Mouse (Mus musculus): Measurements from ENCODE around the gene Hapln3. TPM values are rescaled to one million over a fixed set of nuclear protein-coding genes. Genes with fewer than 3 reads are reported as not detected.

Gene Hapln3
- total RNA-seq (2018; cell fraction: chromatin; rRNA removed), result 1 to 10 TPM in 11 of 26 experiments, under 1 TPM in 1, not detected in 14; 0.80 to 6.7 (median 3.2) TPM
- under 1 TPM in 6 of 26 experiments, not detected in 20; 0.03 to 0.19 (median 0.14) TPM for total RNA-seq (2018; cell fraction: cytosol; rRNA removed)
- 1 to 10 TPM in 9 of 26 experiments, under 1 TPM in 2, not detected in 15; 0.30 to 2.7 (median 1.4) TPM for total RNA-seq (2018; cell fraction: nucleus; rRNA removed)
- not detected in 3 replicates for polyA plus RNA-seq (2018)

DNA sequence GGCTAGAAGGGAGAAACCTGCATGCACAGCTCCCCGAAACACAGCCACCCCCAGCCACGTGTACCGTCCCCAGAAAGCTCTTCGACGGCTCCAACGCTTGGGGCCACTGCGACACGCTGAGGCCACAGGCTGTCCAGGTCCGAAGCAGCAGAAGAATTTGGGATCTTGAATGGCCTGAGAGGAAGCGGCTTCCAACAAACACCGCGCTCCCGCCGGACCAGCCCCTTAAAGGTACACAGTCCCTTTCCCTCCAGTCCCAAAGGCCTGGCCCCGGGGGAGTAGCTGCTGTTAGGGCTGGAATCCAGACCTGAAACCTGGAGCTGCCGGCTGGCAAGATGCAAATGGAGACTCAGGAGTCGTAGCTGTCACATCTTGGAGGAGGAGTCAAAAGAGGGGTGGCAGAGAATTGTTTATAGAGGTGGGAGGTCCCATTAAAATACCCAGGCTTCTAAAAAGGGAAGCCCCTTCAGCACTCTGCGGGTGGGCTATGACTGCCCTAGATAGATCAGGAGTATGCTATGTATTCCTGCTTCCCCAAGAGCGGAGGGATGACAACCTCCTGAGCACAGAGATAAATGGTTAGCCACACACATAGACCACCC is at the start of gene Hapln3:
Gene Hapln3 (minus strand): TSS at position 176 of the 602 bp plus-strand sequence.
- Histone ChIP-seq H3K27ac (no peak within 1 kb of the TSS), H3K79me2 (ENCODE audit: inconsistent target) (no peaks in the 10 kb centered on the region), H3K36me3 (ENCODE audit: inconsistent target) (no peaks in the 10 kb centered on the region), H3K4me3 (ENCODE audit: inconsistent target) (no peak within 1 kb of the TSS)
- WGBS (ENCODE audit: missing documents), result 21% methylated on average over 19 of the region's 19 CpGs

GRCm38 (mm10) chr7:79173800-79174199 is 43.0 kb upstream of the Hapln3 start:
- WGBS (ENCODE audit: missing documents), result 90% methylated on average over 2 of the region's 3 CpGs
- Histone ChIP-seq H3K36me3 (ENCODE audit: inconsistent target) (no peaks in the 10 kb centered on the region), H3K79me2 (ENCODE audit: inconsistent target) (no peaks in the 10 kb centered on the region), H3K4me3 (ENCODE audit: inconsistent target) (no peak overlapping the region), H3K27ac (no peak overlapping the region)

- H3K79me2 ChIP-seq (ENCODE audit: inconsistent target), result no peaks in the 10 kb centered on the region
- H3K4me3 ChIP-seq (ENCODE audit: inconsistent target), result no peak overlapping the region
- H3K27ac ChIP-seq, result no peak overlapping the region
- 100% methylated on average over 1 of the region's 1 CpGs for WGBS (ENCODE audit: missing documents)
- no peaks in the 10 kb centered on the region for H3K36me3 ChIP-seq (ENCODE audit: inconsistent target)
These were observed 41.0 kb upstream of the Hapln3 start for GRCm38 (mm10) chr7:79171782-79172181.

- H3K4me3 ChIP-seq (ENCODE audit: inconsistent target), result no peak overlapping the region
- H3K79me2 ChIP-seq (ENCODE audit: inconsistent target), result no peaks in the 10 kb centered on the region
- 36% methylated on average over 14 of the region's 14 CpGs for WGBS (ENCODE audit: missing documents)
- no peaks in the 10 kb centered on the region for H3K36me3 ChIP-seq (ENCODE audit: inconsistent target)
- no peak overlapping the region for H3K27ac ChIP-seq
These were observed 36.3 kb upstream of the Hapln3 start for GRCm38 (mm10) chr7:79167006-79167562.

- no peaks in the 10 kb centered on the region for H3K79me2 ChIP-seq (ENCODE audit: inconsistent target)
- 86% methylated on average over 1 of the region's 1 CpGs for WGBS (ENCODE audit: missing documents)
- no peak overlapping the region for H3K4me3 ChIP-seq (ENCODE audit: inconsistent target)
- no peaks in the 10 kb centered on the region for H3K36me3 ChIP-seq (ENCODE audit: inconsistent target)
- H3K27ac ChIP-seq, result no peak overlapping the region
These were observed 28.6 kb upstream of the Hapln3 start for GRCm38 (mm10) chr7:79159406-79159805.

GRCm38 (mm10) chr7:79149522-79149921 is 18.7 kb upstream of the Hapln3 start:
- Histone ChIP-seq H3K36me3 (ENCODE audit: inconsistent target) (no peaks in the 10 kb centered on the region), H3K79me2 (ENCODE audit: inconsistent target) (no peaks in the 10 kb centered on the region), H3K4me3 (ENCODE audit: inconsistent target) (no peak overlapping the region), H3K27ac (no peak overlapping the region)
- WGBS (ENCODE audit: missing documents), result 59% methylated on average over 6 of the region's 6 CpGs

- H3K27ac ChIP-seq, result no peak within 1 kb of the TSS
These were observed 18.0 kb upstream of the Hapln3 start, which contains the start of gene Mfge8 for GRCm38 (mm10) chr7:79148711-79149266. TSS of gene Mfge8 (minus strand) at chr7:79149060.

DNA sequence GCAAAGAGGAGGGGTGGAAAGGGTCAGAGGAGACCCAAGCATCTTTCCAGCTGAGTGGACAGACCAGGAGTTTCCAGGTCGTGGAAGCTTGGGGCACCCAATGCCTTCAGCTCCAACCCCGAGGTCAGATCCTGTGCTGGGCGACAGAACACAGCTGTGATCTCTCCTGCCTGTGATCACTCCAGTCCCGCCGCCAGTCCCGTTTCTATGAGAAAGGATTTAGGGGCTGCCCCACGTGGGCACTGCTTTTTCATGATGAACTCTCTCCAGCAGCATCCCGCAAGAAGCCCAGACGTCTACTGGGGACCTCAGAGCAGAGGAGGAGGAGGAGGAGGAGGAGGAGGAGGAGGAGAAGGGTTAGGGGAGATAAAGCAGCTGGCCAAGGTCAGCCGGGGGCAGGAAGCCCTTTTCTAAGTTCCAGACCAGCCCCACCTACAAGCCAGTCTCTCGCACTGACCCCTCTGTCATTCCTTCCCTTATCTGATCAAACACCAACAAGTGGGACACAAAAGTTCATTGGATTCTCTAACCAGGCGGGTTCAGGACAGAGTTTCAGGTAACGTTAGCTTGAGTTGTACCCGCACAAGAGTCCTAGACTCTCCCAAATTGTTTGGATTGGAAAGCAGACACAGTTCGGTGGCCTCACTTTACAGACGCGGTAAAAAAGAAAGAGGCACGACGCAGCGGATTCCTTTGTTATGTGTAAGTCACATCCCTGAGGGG is 17.3 kb upstream of the Hapln3 start:
- Histone ChIP-seq H3K27ac (no peak overlapping the region), H3K79me2 (ENCODE audit: inconsistent target) (no peaks in the 10 kb centered on the region), H3K36me3 (ENCODE audit: inconsistent target) (no peaks in the 10 kb centered on the region), H3K4me3 (ENCODE audit: inconsistent target) (peak overlapping the region; percentile 42)
- WGBS (ENCODE audit: missing documents), result 9% methylated on average over 19 of the region's 20 CpGs

More at GRCm38 (mm10) chr7:79148711-79149266, 18.0 kb upstream of the Hapln3 start, which contains the start of gene Mfge8:
- Histone ChIP-seq H3K36me3 (ENCODE audit: inconsistent target) (no peaks in the 10 kb centered on the region), H3K79me2 (ENCODE audit: inconsistent target) (no peaks in the 10 kb centered on the region), H3K4me3 (ENCODE audit: inconsistent target) (peak within 1 kb of the TSS; percentile 42)
- 1% methylated on average over 39 of the region's 39 CpGs for WGBS (ENCODE audit: missing documents)

GRCm38 (mm10) chr7:79147011-79147837 is 16.4 kb upstream of the Hapln3 start:
- WGBS (ENCODE audit: missing documents), result 84% methylated on average over 12 of the region's 12 CpGs
- H3K36me3 ChIP-seq (ENCODE audit: inconsistent target), result no peaks in the 10 kb centered on the region
- no peak overlapping the region for H3K4me3 ChIP-seq (ENCODE audit: inconsistent target)
- H3K27ac ChIP-seq, result no peak overlapping the region
- H3K79me2 ChIP-seq (ENCODE audit: inconsistent target), result no peaks in the 10 kb centered on the region

- WGBS (ENCODE audit: missing documents), result 53% methylated on average over 8 of the region's 8 CpGs
- no peak overlapping the region for H3K4me3 ChIP-seq (ENCODE audit: inconsistent target)
- H3K79me2 ChIP-seq (ENCODE audit: inconsistent target), result no peaks in the 10 kb centered on the region
- H3K36me3 ChIP-seq (ENCODE audit: inconsistent target), result no peaks in the 10 kb centered on the region
- no peak overlapping the region for H3K27ac ChIP-seq
These were observed 10.1 kb upstream of the Hapln3 start for GRCm38 (mm10) chr7:79140897-79141296.

DNA sequence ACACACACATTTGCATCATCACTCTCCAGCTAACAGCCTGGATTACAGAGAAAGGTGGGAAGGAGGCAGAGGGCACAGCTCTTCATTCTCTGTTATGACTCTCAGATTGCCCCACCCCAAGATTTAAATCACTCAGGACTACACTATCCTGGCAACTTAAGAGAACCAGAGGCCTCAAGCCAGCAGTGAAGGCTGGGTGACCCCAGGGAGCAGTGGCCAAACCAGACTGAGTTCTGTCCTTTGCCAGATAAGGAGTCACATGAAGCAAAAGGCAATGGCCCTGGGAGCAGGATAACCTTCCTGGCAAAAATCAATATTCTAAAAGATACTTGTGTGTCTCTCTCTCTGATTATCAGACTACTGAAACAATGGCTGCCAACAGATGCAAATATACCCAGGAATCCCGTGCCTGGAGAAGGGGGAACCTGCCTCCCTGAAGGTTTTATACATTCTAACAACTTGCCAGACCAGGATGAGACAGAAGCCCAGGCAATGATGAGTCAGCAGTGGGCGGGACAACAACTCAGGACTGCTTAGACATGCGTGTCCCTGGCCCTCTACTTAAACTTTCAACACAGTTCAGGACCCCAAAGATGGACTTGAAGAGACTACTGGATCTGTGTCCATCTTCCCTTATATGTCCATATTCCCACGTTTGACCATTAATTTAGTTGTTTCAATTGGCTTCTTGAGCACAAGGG is 9.2 kb upstream of the Hapln3 start:
- Histone ChIP-seq H3K4me3 (ENCODE audit: inconsistent target) (no peak overlapping the region), H3K27ac (no peak overlapping the region), H3K36me3 (ENCODE audit: inconsistent target) (no peaks in the 10 kb centered on the region), H3K79me2 (ENCODE audit: inconsistent target) (no peaks in the 10 kb centered on the region)
- 79% methylated on average over 4 of the region's 4 CpGs for WGBS (ENCODE audit: missing documents)

- WGBS (ENCODE audit: missing documents), result 71% methylated on average over 6 of the region's 6 CpGs
- Histone ChIP-seq H3K4me3 (ENCODE audit: inconsistent target) (no peak overlapping the region), H3K27ac (no peak overlapping the region), H3K79me2 (ENCODE audit: inconsistent target) (no peaks in the 10 kb centered on the region), H3K36me3 (ENCODE audit: inconsistent target) (no peaks in the 10 kb centered on the region)
These were observed 8.6 kb upstream of the Hapln3 start for GRCm38 (mm10) chr7:79139328-79139824.

- no peak overlapping the region for H3K27ac ChIP-seq
- H3K36me3 ChIP-seq (ENCODE audit: inconsistent target), result no peaks in the 10 kb centered on the region
- 97% methylated on average over 6 of the region's 6 CpGs for WGBS (ENCODE audit: missing documents)
- H3K4me3 ChIP-seq (ENCODE audit: inconsistent target), result no peak overlapping the region
- no peaks in the 10 kb centered on the region for H3K79me2 ChIP-seq (ENCODE audit: inconsistent target)
These were observed 2.6 kb upstream of the Hapln3 start for GRCm38 (mm10) chr7:79133391-79133790.
